Mouse (Mus musculus) stomach, embryonic 15.5 days (tissue): Measurements from ENCODE around the gene Scarf1. TPM values are rescaled to one million over a fixed set of nuclear protein-coding genes. Genes with fewer than 3 reads are reported as not detected.

Experiments used
- ATAC-seq: fragments of 200-750 bp; cut with Nextera tagmentation; 2 replicates; pipeline ENCODE4 v1.8.0; 2017; ENCODE audit warnings: low read depth, moderate number of reproducible peaks, moderate TSS enrichment; ENCODE audit not compliant: insufficient read depth, low FRiP score
- H3K27ac ChIP-seq: fragments of 300-500 bp; sonication (generic); 2 replicates; pipeline ENCODE4 v1.5.1; 2015; ENCODE audit warnings: mild to moderate bottlenecking, inconsistent platforms
- H3K27me3 ChIP-seq: fragments of 300-500 bp; sonication (generic); replicated peaks from 2 replicates; pipeline ENCODE4 v1.6.1; 2015; ENCODE audit warnings: inconsistent platforms
- H3K36me3 ChIP-seq: fragments of 300-500 bp; sonication (generic); 2 replicates; pipeline ENCODE4 v1.6.1; 2015; ENCODE audit warnings: inconsistent platforms
- H3K4me1 ChIP-seq: fragments of 300-500 bp; sonication (generic); 2 replicates; pipeline ENCODE4 v1.6.1; 2015; ENCODE audit warnings: inconsistent platforms
- H3K4me2 ChIP-seq: fragments of 300-500 bp; sonication (generic); 2 replicates; pipeline ENCODE4 v1.6.1; 2015; ENCODE audit warnings: mild to moderate bottlenecking, inconsistent platforms
- H3K4me3 ChIP-seq: fragments of 300-500 bp; sonication (generic); replicated peaks from 2 replicates; pipeline ENCODE4 v1.5.1; 2015; ENCODE audit warnings: inconsistent platforms
- H3K9ac ChIP-seq: fragments of 300-500 bp; sonication (generic); 2 replicates; pipeline ENCODE4 v1.6.1; 2015; ENCODE audit warnings: inconsistent platforms
- H3K9me3 ChIP-seq: fragments of 300-500 bp; sonication (generic); 2 replicates; pipeline ENCODE4 v1.6.1; 2016; ENCODE audit warnings: inconsistent platforms
- WGBS: fragments of 180-500 bp; shearing (Covaris S2); methylation state at CpG from one replicate; pipeline ENCODE4 v1.1.7; 2015; 5-methylcytosine and 5-hydroxymethylcytosine counted together
- polyA plus RNA-seq: library from polyadenylated mRNA; unstranded; fragments of >200 nt; fragmentation: Nextera tagmentation; extraction: Ambion mirVana; gene quantifications from 2 replicates; pipeline ENCODE4 v1.2.1, GENCODE M21; 2015

The Scarf1 gene
- polyA plus RNA-seq, 1 experiment from 2014 or later, result 7.1 TPM

GRCm38 (mm10) chr11:75560530-75561409, 47.4 kb downstream of the Scarf1 start:
- Histone ChIP-seq H3K27ac (no peak overlapping the region), H3K4me2 (no peak overlapping the region), H3K27me3 (no peaks in the 10 kb centered on the region), H3K36me3 (no peaks in the 10 kb centered on the region), H3K9me3 (no peaks in the 10 kb centered on the region), H3K4me1 (peaks cover 7% of the 10 kb centered on the region; the same call in 1 of the 2 replicates), H3K9ac (no peak overlapping the region), H3K4me3 (no peak overlapping the region)
- 69% methylated on average over 14 of the region's 14 CpGs for WGBS
- no peak for ATAC-seq

DNA sequence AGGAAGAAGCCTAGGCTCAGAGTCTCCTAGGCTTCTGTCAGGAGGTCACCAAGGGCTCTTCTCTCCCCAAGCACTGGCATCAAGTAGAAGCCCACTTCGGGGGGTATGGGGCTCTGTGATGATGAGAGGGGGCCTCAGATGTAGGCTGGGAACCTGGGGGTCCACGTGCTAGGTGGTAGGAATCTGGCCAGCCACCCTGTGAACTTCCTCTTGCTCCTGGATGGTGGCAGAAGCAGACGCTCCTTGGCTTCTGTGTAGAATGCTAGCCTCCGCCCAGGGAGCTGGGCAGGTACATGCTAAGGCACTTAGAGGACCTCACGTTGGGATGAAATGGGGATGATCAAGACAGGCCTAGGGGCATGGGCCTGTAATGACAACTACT, 48.1 kb downstream of the Scarf1 start:
- ATAC-seq, result no peak
- 79% methylated on average over 5 of the region's 5 CpGs for WGBS
- Histone ChIP-seq H3K9ac (no peak overlapping the region), H3K27me3 (no peaks in the 10 kb centered on the region), H3K36me3 (no peaks in the 10 kb centered on the region), H3K9me3 (no peaks in the 10 kb centered on the region), H3K27ac (no peak overlapping the region), H3K4me3 (no peak overlapping the region), H3K4me2 (no peak overlapping the region), H3K4me1 (peaks cover 7% of the 10 kb centered on the region; the same call in 1 of the 2 replicates)

GRCm38 (mm10) chr11:75562840-75563239, 49.5 kb downstream of the Scarf1 start:
- WGBS, result 85% methylated on average over 8 of the region's 8 CpGs
- Histone ChIP-seq H3K9me3 (no peaks in the 10 kb centered on the region), H3K4me1 (peaks cover 7% of the 10 kb centered on the region; the same call in 1 of the 2 replicates), H3K4me3 (no peak overlapping the region), H3K27ac (no peak overlapping the region), H3K4me2 (no peak overlapping the region), H3K9ac (no peak overlapping the region), H3K36me3 (no peaks in the 10 kb centered on the region), H3K27me3 (no peaks in the 10 kb centered on the region)
- no peak for ATAC-seq

- peaks cover 7% of the 10 kb centered on the region; the same call in 1 of the 2 replicates for H3K4me1 ChIP-seq
- ATAC-seq, result peak; percentile 48; the same call in 1 of the 2 replicates
- 54% methylated on average over 18 of the region's 18 CpGs for WGBS
- no peaks in the 10 kb centered on the region for H3K27me3 ChIP-seq
- no peak overlapping the region for H3K4me3 ChIP-seq
- 0 out of 2 replicates have a peak overlapping the region, but pooled peaks have one; percentile 2 for H3K4me2 ChIP-seq
- no peak overlapping the region for H3K9ac ChIP-seq
- no peaks in the 10 kb centered on the region for H3K9me3 ChIP-seq
- H3K36me3 ChIP-seq, result no peaks in the 10 kb centered on the region
- peak overlapping the region; percentile 51 for H3K27ac ChIP-seq
Measured at GRCm38 (mm10) chr11:75563851-75564548, 50.7 kb downstream of the Scarf1 start.

GRCm38 (mm10) chr11:75565849-75566248, 52.5 kb downstream of the Scarf1 start:
- no peak for ATAC-seq
- Histone ChIP-seq H3K9ac (no peak overlapping the region), H3K36me3 (no peaks in the 10 kb centered on the region), H3K4me2 (no peak overlapping the region), H3K4me3 (no peak overlapping the region), H3K27ac (no peak overlapping the region), H3K9me3 (no peaks in the 10 kb centered on the region), H3K4me1 (peaks cover 8% of the 10 kb centered on the region; the same call in 1 of the 2 replicates), H3K27me3 (no peaks in the 10 kb centered on the region)
- 75% methylated on average over 2 of the region's 2 CpGs for WGBS

- no peak for ATAC-seq
- Histone ChIP-seq H3K27ac (no peak overlapping the region), H3K4me3 (no peak overlapping the region), H3K4me1 (peaks cover 9% of the 10 kb centered on the region; the same call in 1 of the 2 replicates), H3K9me3 (no peaks in the 10 kb centered on the region), H3K9ac (no peak overlapping the region), H3K4me2 (no peak overlapping the region), H3K27me3 (no peaks in the 10 kb centered on the region), H3K36me3 (no peaks in the 10 kb centered on the region)
- WGBS, result 76% methylated on average over 13 of the region's 13 CpGs
Measured at GRCm38 (mm10) chr11:75566276-75567196, 53.2 kb downstream of the Scarf1 start.

GRCm38 (mm10) chr11:75567346-75568114, 54.2 kb downstream of the Scarf1 start:
- Histone ChIP-seq H3K36me3 (no peaks in the 10 kb centered on the region), H3K27ac (no peak overlapping the region), H3K9me3 (no peaks in the 10 kb centered on the region), H3K9ac (no peak overlapping the region), H3K4me3 (no peak overlapping the region), H3K4me2 (no peak overlapping the region), H3K27me3 (no peaks in the 10 kb centered on the region), H3K4me1 (peaks cover 14% of the 10 kb centered on the region)
- ATAC-seq, result no peak
- WGBS, result 54% methylated on average over 9 of the region's 9 CpGs

GRCm38 (mm10) chr11:75568115-75568511, 54.8 kb downstream of the Scarf1 start:
- WGBS, result 80% methylated on average over 6 of the region's 6 CpGs
- Histone ChIP-seq H3K9ac (no peak overlapping the region), H3K36me3 (no peaks in the 10 kb centered on the region), H3K4me2 (no peak overlapping the region), H3K27me3 (no peaks in the 10 kb centered on the region), H3K9me3 (no peaks in the 10 kb centered on the region), H3K4me1 (peaks cover 20% of the 10 kb centered on the region), H3K4me3 (no peak overlapping the region), H3K27ac (no peak overlapping the region)
- ATAC-seq, result no peak

GRCm38 (mm10) chr11:75568962-75569361, 55.6 kb downstream of the Scarf1 start:
- Histone ChIP-seq H3K27me3 (no peaks in the 10 kb centered on the region), H3K4me3 (no peak overlapping the region), H3K27ac (no peak overlapping the region), H3K36me3 (no peaks in the 10 kb centered on the region), H3K4me1 (peaks cover 19% of the 10 kb centered on the region), H3K9me3 (no peaks in the 10 kb centered on the region), H3K4me2 (no peak overlapping the region), H3K9ac (no peak overlapping the region)
- ATAC-seq, result no peak
- 82% methylated on average over 12 of the region's 12 CpGs for WGBS

DNA sequence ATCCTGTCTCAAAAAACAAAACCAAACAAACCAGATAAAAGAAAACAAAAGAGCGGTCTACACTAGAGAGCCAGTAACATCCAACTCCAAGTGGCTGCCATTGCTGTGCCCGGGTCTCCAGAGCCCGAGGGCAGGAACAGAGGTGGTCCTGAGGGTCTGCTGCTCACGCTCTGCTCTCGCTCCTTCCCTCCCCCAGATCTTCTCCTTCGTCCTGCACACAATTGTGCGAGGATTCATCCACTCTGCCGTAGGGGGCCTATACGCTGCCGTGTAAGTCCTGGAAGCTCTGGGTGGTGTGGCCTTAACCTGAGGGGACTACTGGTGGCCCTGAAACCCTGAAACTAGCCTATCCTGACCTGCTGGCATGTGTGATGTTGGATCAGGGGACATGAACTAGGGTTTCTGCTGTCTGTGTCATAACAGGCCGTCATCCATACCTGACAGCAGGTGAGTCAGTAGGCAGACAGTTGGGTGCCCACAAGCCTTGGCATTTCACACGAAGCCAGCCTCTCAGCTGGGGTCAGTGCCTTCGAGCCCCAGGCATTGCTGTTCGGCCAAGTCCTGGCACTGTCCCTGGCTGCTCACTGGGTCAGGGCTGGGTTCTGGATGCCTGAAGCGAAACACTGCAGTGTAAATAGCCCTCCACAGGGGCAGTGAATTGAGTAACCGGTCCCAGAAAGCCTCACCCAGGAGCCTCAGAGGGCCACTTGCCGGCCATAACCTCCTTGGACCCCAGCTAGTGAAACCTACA, 57.2 kb downstream of the Scarf1 start:
- Histone ChIP-seq H3K36me3 (no peaks in the 10 kb centered on the region), H3K27me3 (no peaks in the 10 kb centered on the region), H3K4me1 (peaks cover 15% of the 10 kb centered on the region), H3K4me2 (no peak overlapping the region), H3K9me3 (no peaks in the 10 kb centered on the region), H3K9ac (no peak overlapping the region), H3K27ac (no peak overlapping the region), H3K4me3 (no peak overlapping the region)
- 89% methylated on average over 17 of the region's 17 CpGs for WGBS
- ATAC-seq, result no peak
